8 mouse cellular contexts compared by ENCODE assay signal in genomic region chr9:43286870-43287269, GRCm38 (mm10). TPM values are rescaled to one million over a fixed set of nuclear protein-coding genes. Genes with fewer than 3 reads are reported as not detected.
A peak's percentile ranks its signal among the peaks of the same experiment; 100 is the strongest.
DNase-seq lines count a peak whose midpoint lies in the region; ATAC-seq and TF ChIP-seq lines count a peak whose summit lies in the region.

No protein-coding gene starts in this region.

- peak; percentile 67 for DNase-seq in ES-CJ7 (ENCODE audit: low read depth, low spot score)
- peak; percentile 24 for DNase-seq in fibroblast of lung, adult 2 months (ENCODE audit: low read depth)
- DNase-seq in hindbrain, embryonic 11.5 days (ENCODE audit: low spot score): peak; percentile 91
- DNase-seq in layer of hippocampus, postnatal 14 days (ENCODE audit: low spot score in 2 of 2): peak; percentile 68 to 72
- peak; percentile 68 to 74 for DNase-seq in lung, postnatal 4 days
- peak; percentile 77 for DNase-seq in right cerebral cortex, postnatal 4 days
- no peak for DNase-seq in c-Kit-positive CD71-positive TER-119-positive erythroid progenitor cells, embryonic 14.5 days (ENCODE audit: low spot score)

- no peak overlapping the region for H3K27ac ChIP-seq in bone marrow, adult 2 months (ENCODE audit: control insufficient read depth, insufficient read depth, low read depth, low read length, poor library complexity)
- no peak overlapping the region for H3K27ac ChIP-seq in hindbrain, embryonic 11.5 days (ENCODE audit: low read depth, low read length)

- no peak overlapping the region for H3K4me3 ChIP-seq in bone marrow, adult 2 months (replicated peaks; ENCODE audit: control insufficient read depth, low read depth, low read length)
- no peak overlapping the region for H3K4me3 ChIP-seq in hindbrain, embryonic 11.5 days (ENCODE audit: low read depth, low read length)

- H3K9ac ChIP-seq in hindbrain, embryonic 11.5 days (ENCODE audit: low read depth, low read length): peak overlapping the region; percentile 42; the same call in 1 of the 2 replicates

- TF ChIP-seq POLR2A in bone marrow, adult 2 months (IDR thresholded peaks at IDR 0.05; ENCODE audit: borderline replicate concordance, control insufficient read depth, low read depth, low read length): peak; percentile 15; the same call in 1 of the 2 replicates

- H3K27me3 ChIP-seq in hindbrain, embryonic 11.5 days (ENCODE audit: control insufficient read depth, insufficient read depth, low read length): no peaks in the 10 kb centered on the region

- H3K4me1 ChIP-seq in bone marrow, adult 2 months (ENCODE audit: control insufficient read depth, insufficient read depth, low read length): no peaks in the 10 kb centered on the region
- no peaks in the 10 kb centered on the region for H3K4me1 ChIP-seq in hindbrain, embryonic 11.5 days (replicated peaks; ENCODE audit: control insufficient read depth, insufficient read depth, low read length)

- 8% methylated on average over 20 of the region's 20 CpGs for WGBS in bone marrow, adult 2 months
- 2% methylated on average over 20 of the region's 20 CpGs for WGBS in hindbrain, embryonic 11.5 days

- TF ChIP-seq CTCF in bone marrow, adult 2 months (IDR thresholded peaks at IDR 0.05; ENCODE audit: control insufficient read depth, insufficient read depth, low read length): peak; percentile 74

- ATAC-seq in hindbrain, embryonic 11.5 days (ENCODE audit: low FRiP score): peak; percentile 49; the same call in 1 of the 2 replicates

- H3K4me2 ChIP-seq in hindbrain, embryonic 11.5 days (replicated peaks; ENCODE audit: low read depth, low read length): peak overlapping the region; percentile 22; the same call in 1 of the 2 replicates

- no peaks in the 10 kb centered on the region for H3K36me3 ChIP-seq in hindbrain, embryonic 11.5 days (ENCODE audit: control insufficient read depth, insufficient read depth, low read length)

- H3K9me3 ChIP-seq in hindbrain, embryonic 11.5 days (ENCODE audit: control insufficient read depth, low read length): no peaks in the 10 kb centered on the region

RNA-seq across cellular contexts. Expression of gene Trim29, which starts 23.8 kb away (rescaled TPM):
- not detected in 2 replicates for polyA plus RNA-seq in bone marrow, adult 2 months (2011; ENCODE audit: insufficient read depth, insufficient read length, low replicate concordance, missing spikeins)
- 0.82 and 2.4 TPM in 2 replicates for polyA plus RNA-seq in hindbrain, embryonic 11.5 days (2014; fragmentation: Nextera tagmentation; extraction: Ambion mirVana)
- under 1 TPM; 0.44 to 0.67 TPM for total RNA-seq in layer of hippocampus, postnatal 14 days (2021)

RNA-seq across cellular contexts. Expression of gene Oaf, which starts 47.2 kb away (rescaled TPM):
- polyA plus RNA-seq in bone marrow, adult 2 months (2011; ENCODE audit: insufficient read depth, insufficient read length, low replicate concordance, missing spikeins): 15.8 and 17.9 TPM in 2 replicates
- 34.7 and 41.4 TPM in 2 replicates for polyA plus RNA-seq in hindbrain, embryonic 11.5 days (2014; fragmentation: Nextera tagmentation; extraction: Ambion mirVana)
- total RNA-seq in layer of hippocampus, postnatal 14 days (2021): 10 to 100 TPM; 18.2 to 24.4 TPM
